14 mouse cellular contexts compared by ENCODE assay signal in the genomic region with DNA sequence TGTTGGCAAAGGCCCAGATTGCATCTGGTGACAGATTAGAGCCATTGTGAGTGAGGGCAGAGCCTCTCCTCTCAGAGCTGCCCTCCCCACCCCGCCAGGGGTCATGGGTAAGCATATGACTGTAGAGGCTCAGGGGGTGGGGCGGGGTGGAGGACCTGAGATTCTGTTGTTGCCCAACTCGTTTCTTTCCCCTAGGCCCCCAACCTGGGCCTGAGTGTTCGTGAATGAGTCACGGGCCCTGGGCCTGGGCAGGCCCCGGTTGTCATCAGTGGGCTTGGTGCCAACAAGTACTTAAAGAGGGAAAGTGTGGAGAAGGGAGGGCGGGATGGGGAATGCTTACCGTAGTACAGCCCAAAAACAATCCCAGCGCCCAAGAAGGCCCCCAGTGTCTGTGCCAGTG. TPM values are rescaled to one million over a fixed set of nuclear protein-coding genes. Genes with fewer than 3 reads are reported as not detected.
DNase-seq lines count a peak whose midpoint lies in the region; ATAC-seq and TF ChIP-seq lines count a peak whose summit lies in the region.
"Had no signal": no experiment of that assay in that cellular context is flagged by ENCODE, and none has a peak within 500 bp of the region (broad histone marks: within the 10 kb centered on the region; RNA-seq: fewer than 3 reads in every experiment).

No protein-coding gene starts in this region.

- WGBS in heart, embryonic 11.5 days (ENCODE audit: insufficient replicate concordance) = 52% methylated on average over 9 of the region's 9 CpGs
- 46% methylated on average over 9 of the region's 9 CpGs for WGBS in lung, adult 2 months
- 62% methylated on average over 9 of the region's 9 CpGs for WGBS in kidney, adult 2 months
- WGBS in hindbrain, embryonic 11.5 days = 84% methylated on average over 9 of the region's 9 CpGs

- TF ChIP-seq POLR2A in lung, adult 2 months (IDR thresholded peaks at IDR 0.05; ENCODE audit: borderline replicate concordance, extremely low read depth, low read depth, low read length) = no peak
- no peak for TF ChIP-seq POLR2A in kidney, adult 2 months (IDR thresholded peaks at IDR 0.05; ENCODE audit: low read depth, low read length)

- no peak for ATAC-seq in heart, embryonic 11.5 days (replicated peaks; ENCODE audit: insufficient number of reproducible peaks, low FRiP score, low TSS enrichment)
- ATAC-seq in hindbrain, embryonic 11.5 days (ENCODE audit: low FRiP score) = no peak
- ATAC-seq: liver, embryonic 12.5 days had no signal

- H3K4me1 ChIP-seq in heart, embryonic 11.5 days (ENCODE audit: control insufficient read depth, insufficient read depth, low read length) = peaks cover 30% of the 10 kb centered on the region
- H3K4me1 ChIP-seq in lung, adult 2 months (ENCODE audit: control insufficient read depth, insufficient read depth, low read length) = peaks cover 3% of the 10 kb centered on the region; the same call in 1 of the 2 replicates
- peaks cover 7% of the 10 kb centered on the region; the same call in 1 of the 2 replicates for H3K4me1 ChIP-seq in kidney, adult 2 months (ENCODE audit: control insufficient read depth, insufficient read depth, low read length)
- no peaks in the 10 kb centered on the region; the same call in 1 of the 2 replicates for H3K4me1 ChIP-seq in hindbrain, embryonic 11.5 days (replicated peaks; ENCODE audit: control insufficient read depth, insufficient read depth, low read length)

- no peaks in the 10 kb centered on the region for H3K36me3 ChIP-seq in heart, embryonic 11.5 days (ENCODE audit: control insufficient read depth, insufficient read depth, low read length)
- no peaks in the 10 kb centered on the region for H3K36me3 ChIP-seq in kidney, adult 2 months (ENCODE audit: control insufficient read depth, insufficient read depth, low read length)
- no peaks in the 10 kb centered on the region for H3K36me3 ChIP-seq in hindbrain, embryonic 11.5 days (ENCODE audit: control insufficient read depth, insufficient read depth, low read length)
- H3K36me3 ChIP-seq: hindbrain, embryonic 15.5 days had no signal

- no peak overlapping the region; the same call in 1 of the 2 replicates for H3K4me2 ChIP-seq in heart, embryonic 11.5 days
- no peak overlapping the region for H3K4me2 ChIP-seq in hindbrain, embryonic 11.5 days (replicated peaks; ENCODE audit: low read depth, low read length)
- H3K4me2 ChIP-seq: hindbrain, embryonic 15.5 days; liver, embryonic 12.5 days had no signal

- H3K27me3 ChIP-seq in heart, embryonic 11.5 days (ENCODE audit: control insufficient read depth, insufficient read depth, low read length) = peaks cover 26% of the 10 kb centered on the region
- H3K27me3 ChIP-seq in kidney, adult 2 months (replicated peaks; ENCODE audit: control insufficient read depth, insufficient read depth, low read length) = no peaks in the 10 kb centered on the region
- H3K27me3 ChIP-seq in hindbrain, embryonic 11.5 days (ENCODE audit: control insufficient read depth, insufficient read depth, low read length) = peaks cover 13% of the 10 kb centered on the region; the same call in 1 of the 2 replicates

- no peaks in the 10 kb centered on the region for H3K9me3 ChIP-seq in heart, embryonic 11.5 days (replicated peaks; ENCODE audit: control insufficient read depth, low read length)
- no peaks in the 10 kb centered on the region for H3K9me3 ChIP-seq in hindbrain, embryonic 11.5 days (ENCODE audit: control insufficient read depth, low read length)
- H3K9me3 ChIP-seq: G1E; hindbrain, embryonic 15.5 days; liver, embryonic 12.5 days had no signal

- no peak for TF ChIP-seq CTCF in lung, adult 2 months (IDR thresholded peaks at IDR 0.05; ENCODE audit: insufficient read depth, low read length)
- no peak for TF ChIP-seq CTCF in kidney, adult 2 months (conservative IDR thresholded peaks at IDR 0.05; ENCODE audit: insufficient read depth, insufficient read length, low read depth, low read length)

- DNase-seq in heart, postnatal 4 days = peak; percentile 69
- peak; percentile 39 for DNase-seq in R1 (ENCODE audit: low read depth, low spot score)
- DNase-seq in lung, adult 2 months = peak; percentile 24
- DNase-seq in urinary bladder, adult 2 months (ENCODE audit: low spot score) = peak; percentile 52
- no peak for DNase-seq in kidney, adult 2 months
- no peak for DNase-seq in hindbrain, embryonic 11.5 days (ENCODE audit: low spot score)
- no peak for DNase-seq in T-cell, adult 2 months (ENCODE audit: low spot score)
- DNase-seq: embryo, embryonic 11 days had no signal

- no peak overlapping the region for H3K4me3 ChIP-seq in heart, embryonic 11.5 days (ENCODE audit: low read depth, low read length)
- H3K4me3 ChIP-seq in lung, adult 2 months (replicated peaks; ENCODE audit: extremely low read depth, low read depth, low read length) = no peak overlapping the region
- H3K4me3 ChIP-seq in kidney, adult 2 months (ENCODE audit: insufficient read depth, low read depth, low read length) = no peak overlapping the region
- H3K4me3 ChIP-seq in hindbrain, embryonic 11.5 days (ENCODE audit: low read depth, low read length) = no peak overlapping the region
- H3K4me3 ChIP-seq: hindbrain, embryonic 15.5 days; liver, embryonic 12.5 days had no signal

- H3K9ac ChIP-seq in heart, embryonic 11.5 days (ENCODE audit: low read depth, low read length) = no peak overlapping the region
- no peak overlapping the region for H3K9ac ChIP-seq in hindbrain, embryonic 11.5 days (ENCODE audit: low read depth, low read length)
- H3K9ac ChIP-seq: hindbrain, embryonic 15.5 days; liver, embryonic 12.5 days had no signal

- H3K27ac ChIP-seq in heart, embryonic 11.5 days (ENCODE audit: low read depth, low read length) = no peak overlapping the region
- H3K27ac ChIP-seq in kidney, adult 2 months (ENCODE audit: insufficient read depth, low read depth, low read length) = no peak overlapping the region
- no peak overlapping the region for H3K27ac ChIP-seq in hindbrain, embryonic 11.5 days (ENCODE audit: low read depth, low read length)
- H3K27ac ChIP-seq: hindbrain, embryonic 15.5 days; liver, embryonic 12.5 days had no signal

RNA-seq across cellular contexts. Expression of a gene that starts 3.6 kb away (rescaled TPM):
- under 1 TPM; 0.14 to 0.19 TPM for total RNA-seq in heart, postnatal 4 days (2021)
- 3.7 and 7.3 TPM in 2 replicates for polyA plus RNA-seq in heart, embryonic 11.5 days (2014; fragmentation: Nextera tagmentation; extraction: Ambion mirVana)
- polyA plus RNA-seq in lung, adult 2 months (2012; rRNA removed) = 6.1 and 49.9 TPM in 2 replicates
- polyA plus RNA-seq in urinary bladder, adult 2 months (2012; rRNA removed) = 516 and 601 TPM in 2 replicates
- polyA plus RNA-seq in kidney, adult 2 months (2012; rRNA removed) = 311 and 352 TPM in 2 replicates
- 1.2 and 1.3 TPM in 2 replicates for polyA plus RNA-seq in hindbrain, embryonic 11.5 days (2014; fragmentation: Nextera tagmentation; extraction: Ambion mirVana)
- total RNA-seq: layer of hippocampus, adult 8-10 months had no signal

RNA-seq across cellular contexts. Expression of a gene that starts 29.9 kb away (rescaled TPM):
- total RNA-seq in heart, postnatal 4 days (2021) = 10 to 100 TPM; 22.2 to 24.9 TPM
- 13.5 and 17.1 TPM in 2 replicates for polyA plus RNA-seq in heart, embryonic 11.5 days (2014; fragmentation: Nextera tagmentation; extraction: Ambion mirVana)
- 27.3 and 32.1 TPM in 2 replicates for polyA plus RNA-seq in lung, adult 2 months (2012; rRNA removed)
- polyA plus RNA-seq in urinary bladder, adult 2 months (2012; rRNA removed) = 25.9 and 29.9 TPM in 2 replicates
- polyA plus RNA-seq in kidney, adult 2 months (2012; rRNA removed) = 29.0 and 29.3 TPM in 2 replicates
- polyA plus RNA-seq in hindbrain, embryonic 11.5 days (2014; fragmentation: Nextera tagmentation; extraction: Ambion mirVana) = 14.7 and 17.6 TPM in 2 replicates

RNA-seq across cellular contexts. Expression of a gene that starts 41.2 kb away (rescaled TPM):
- 100 to 1,000 TPM; 120 to 121 TPM for total RNA-seq in heart, postnatal 4 days (2021)
- polyA plus RNA-seq in heart, embryonic 11.5 days (2014; fragmentation: Nextera tagmentation; extraction: Ambion mirVana) = 75.0 and 75.7 TPM in 2 replicates
- polyA plus RNA-seq in lung, adult 2 months (2012; rRNA removed) = 32.2 and 37.7 TPM in 2 replicates
- 217 and 240 TPM in 2 replicates for polyA plus RNA-seq in urinary bladder, adult 2 months (2012; rRNA removed)
- 59.7 and 67.4 TPM in 2 replicates for polyA plus RNA-seq in kidney, adult 2 months (2012; rRNA removed)
- polyA plus RNA-seq in hindbrain, embryonic 11.5 days (2014; fragmentation: Nextera tagmentation; extraction: Ambion mirVana) = 100 and 107 TPM in 2 replicates

RNA-seq across cellular contexts. Expression of a gene that starts 46.4 kb away (rescaled TPM):
- total RNA-seq in heart, postnatal 4 days (2021) = 10 to 100 TPM; 11.5 to 11.7 TPM
- 0.14 and 0.20 TPM in 2 replicates for polyA plus RNA-seq in heart, embryonic 11.5 days (2014; fragmentation: Nextera tagmentation; extraction: Ambion mirVana)
- polyA plus RNA-seq in lung, adult 2 months (2012; rRNA removed) = 2.6 and 2.9 TPM in 2 replicates
- polyA plus RNA-seq in urinary bladder, adult 2 months (2012; rRNA removed) = 1.6 and 2.4 TPM in 2 replicates
- 30.1 and 30.6 TPM in 2 replicates for polyA plus RNA-seq in kidney, adult 2 months (2012; rRNA removed)
- 0.07 TPM in 1 of 2 replicates, not detected in the other for polyA plus RNA-seq in hindbrain, embryonic 11.5 days (2014; fragmentation: Nextera tagmentation; extraction: Ambion mirVana)
- total RNA-seq: G1E; layer of hippocampus, adult 8-10 months; monocyte, adult 5-6 weeks had no signal
- polyA plus RNA-seq: G1E; hindbrain, embryonic 15.5 days had no signal

Comparison
In these comparisons a context has a peak if more than half of its experiments do, and no peak if none do; other contexts are left out.
1. DNase-seq: peak in heart, postnatal 4 days (single experiment), R1 (single experiment), lung, adult 2 months (single experiment) and urinary bladder, adult 2 months (single experiment); none in kidney, adult 2 months (single experiment), hindbrain, embryonic 11.5 days (single experiment) and T-cell, adult 2 months (single experiment).